Mouse (Mus musculus) embryonic facial prominence, embryonic 10.5 days (tissue): ENCODE data around the gene Pmel. TPM values are rescaled to one million over a fixed set of nuclear protein-coding genes. Genes with fewer than 3 reads are reported as not detected.
A peak's percentile ranks its signal among the peaks of the same experiment; 100 is the strongest.

Experiments
- DNase-seq: peaks from one replicate; pipeline ENCODE4 v3.0.0-alpha.2; 2017; ENCODE audit warnings: low spot score
- H3K27ac ChIP-seq: fragments of 300-500 bp; sonication (generic); replicated peaks from 2 replicates; pipeline ENCODE4 v1.5.1; 2016; ENCODE audit warnings: mild to moderate bottlenecking
- H3K27me3 ChIP-seq: fragments of 300-500 bp; sonication (generic); replicated peaks from 2 replicates; pipeline ENCODE4 v1.6.1; 2016; ENCODE audit warnings: low read depth, mild to moderate bottlenecking; ENCODE audit not compliant: poor library complexity, severe bottlenecking
- H3K36me3 ChIP-seq: fragments of 300-500 bp; sonication (generic); replicated peaks from 2 replicates; pipeline ENCODE4 v1.6.1; 2016; ENCODE audit warnings: mild to moderate bottlenecking, moderate library complexity
- H3K4me1 ChIP-seq: fragments of 300-500 bp; sonication (generic); 2 replicates; pipeline ENCODE4 v1.6.1; 2016
- H3K4me3 ChIP-seq: fragments of 300-500 bp; sonication (generic); 2 replicates; pipeline ENCODE4 v1.5.1; 2016; ENCODE audit warnings: mild to moderate bottlenecking, moderate library complexity
- H3K9me3 ChIP-seq: fragments of 300-500 bp; sonication (generic); 2 replicates; pipeline ENCODE4 v1.6.1; 2016; ENCODE audit warnings: mild to moderate bottlenecking
- WGBS: fragments of 180-500 bp; shearing (Covaris S2); methylation state at CpG from one replicate; pipeline ENCODE4 v1.1.7; 2016; 5-methylcytosine and 5-hydroxymethylcytosine counted together
- polyA plus RNA-seq: library from polyadenylated mRNA; unstranded; fragments of >200 nt; fragmentation: Nextera tagmentation; extraction: Ambion mirVana; gene quantifications from 2 replicates; pipeline ENCODE4 v1.2.1, GENCODE M21; 2016

Gene Pmel
- polyA plus RNA-seq, 1 experiment from 2014 or later: 17.3 TPM

DNA sequence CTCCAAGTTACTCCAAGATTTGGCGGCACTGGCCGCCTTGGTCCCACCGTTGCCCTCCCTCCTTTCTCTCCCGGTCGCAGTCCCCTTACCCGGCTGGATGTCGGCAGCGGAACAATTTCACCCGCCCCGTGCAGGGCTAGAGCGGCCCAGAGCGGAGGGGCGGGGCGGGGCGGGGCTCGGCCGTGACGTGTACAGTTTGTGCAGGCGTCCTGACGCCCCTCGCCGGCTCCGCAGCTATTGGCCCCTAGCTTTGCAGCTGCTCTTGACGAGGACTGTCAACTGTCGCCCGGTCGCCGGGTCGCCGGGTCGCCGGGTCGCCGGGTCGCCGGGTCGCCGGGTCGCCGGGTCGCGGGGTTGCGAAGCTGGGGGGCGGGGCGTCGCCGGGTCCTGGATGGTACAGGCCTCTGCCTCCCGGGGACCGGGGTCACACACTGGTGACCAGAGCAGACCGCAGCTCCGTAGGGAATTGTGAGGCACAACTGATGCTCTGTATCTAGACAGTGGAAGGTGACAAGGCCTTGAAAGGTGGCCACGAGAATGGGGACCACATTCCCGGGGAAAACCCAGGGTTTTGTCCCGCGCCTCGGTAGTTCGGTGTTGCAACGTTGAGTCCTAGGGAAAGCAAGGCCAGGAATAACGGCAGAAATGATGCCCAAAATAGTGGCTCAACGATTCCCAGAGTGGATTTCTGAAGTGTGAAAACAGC, 30.1 kb upstream of the Pmel start, which contains the start of gene Suox:
Suox (minus strand) TSS at position 311 of the 706 bp plus-strand sequence.
- Histone ChIP-seq H3K36me3 (peaks cover 13% of the 10 kb centered on the region), H3K4me3 (peak within 1 kb of the TSS; percentile 74), H3K9me3 (no peaks in the 10 kb centered on the region), H3K27me3 (peaks cover 33% of the 10 kb centered on the region), H3K4me1 (peaks cover 27% of the 10 kb centered on the region), H3K27ac (peak within 1 kb of the TSS; percentile 74)
- DNase-seq: peak; percentile 95
- WGBS: under 1% methylated on average over 60 of the region's 60 CpGs

DNA sequence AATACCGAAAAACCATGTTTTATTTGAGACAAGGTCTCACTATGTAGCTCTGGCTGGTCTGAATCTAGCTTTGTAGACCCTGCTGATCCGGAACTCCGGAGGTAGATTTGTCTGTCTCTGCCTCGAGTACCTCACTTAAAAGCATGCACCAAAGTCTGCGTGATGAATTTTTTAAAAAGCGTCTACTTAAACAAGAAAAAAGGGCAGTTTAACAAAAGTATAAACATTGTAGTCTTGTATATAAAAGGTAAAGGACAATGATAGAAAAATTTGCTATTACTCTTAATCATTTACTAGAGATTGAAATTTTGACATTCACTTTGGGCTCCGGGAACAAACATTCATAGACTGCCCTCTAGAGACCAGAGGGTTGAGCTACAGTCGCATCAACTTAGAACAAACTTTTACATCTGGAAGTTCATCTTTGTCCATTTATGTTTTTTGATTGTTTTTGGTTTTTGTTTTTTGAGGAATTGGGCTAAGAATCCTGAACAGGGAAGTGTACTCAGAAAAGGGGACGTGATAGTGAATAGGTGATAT, 29.5 kb upstream of the Pmel start:
- H3K4me1 ChIP-seq: peaks cover 22% of the 10 kb centered on the region
- H3K27me3 ChIP-seq: peaks cover 33% of the 10 kb centered on the region
- H3K36me3 ChIP-seq: peaks cover 19% of the 10 kb centered on the region
- peak overlapping the region; percentile 74 for H3K4me3 ChIP-seq
- no peak for DNase-seq
- WGBS: 3% methylated on average over 9 of the region's 9 CpGs
- H3K27ac ChIP-seq: 0 out of 2 replicates have a peak overlapping the region, but pooled peaks have one; percentile 74
- no peaks in the 10 kb centered on the region for H3K9me3 ChIP-seq

DNA sequence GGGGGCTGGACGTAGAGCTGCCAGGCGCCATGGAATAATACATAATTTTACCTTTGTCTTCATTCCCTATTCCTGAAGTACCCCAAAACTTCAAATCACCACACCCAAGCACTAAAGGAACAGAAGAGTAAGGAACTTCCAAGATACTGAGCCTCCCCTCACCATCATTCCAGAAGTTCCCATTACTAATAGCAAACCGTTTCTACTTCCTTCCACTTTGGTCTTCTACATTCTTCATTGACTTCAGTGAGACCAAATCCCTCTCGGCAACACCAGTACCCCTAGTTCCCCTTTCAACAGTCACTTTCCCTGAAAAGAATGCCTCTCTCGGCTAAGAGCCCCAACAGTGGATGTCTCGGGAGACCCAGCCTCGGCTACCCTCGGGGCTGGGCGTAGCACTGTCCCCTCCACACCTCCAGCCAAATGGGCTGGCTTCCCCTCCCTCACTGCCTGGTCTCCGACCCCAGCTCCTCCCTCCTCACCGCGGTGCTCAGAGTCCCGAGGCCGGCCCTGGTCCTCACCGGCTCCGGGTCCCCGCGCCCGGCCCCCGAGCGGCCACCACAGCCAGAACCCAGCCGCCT, 8.5 kb upstream of the Pmel start:
- Histone ChIP-seq H3K4me1 (peaks cover 14% of the 10 kb centered on the region), H3K27me3 (no peaks in the 10 kb centered on the region), H3K9me3 (no peaks in the 10 kb centered on the region), H3K36me3 (peaks cover 33% of the 10 kb centered on the region), H3K4me3 (peak overlapping the region; percentile 69), H3K27ac (peak overlapping the region; percentile 96)
- DNase-seq: no peak
- under 1% methylated on average over 22 of the region's 22 CpGs for WGBS

DNA sequence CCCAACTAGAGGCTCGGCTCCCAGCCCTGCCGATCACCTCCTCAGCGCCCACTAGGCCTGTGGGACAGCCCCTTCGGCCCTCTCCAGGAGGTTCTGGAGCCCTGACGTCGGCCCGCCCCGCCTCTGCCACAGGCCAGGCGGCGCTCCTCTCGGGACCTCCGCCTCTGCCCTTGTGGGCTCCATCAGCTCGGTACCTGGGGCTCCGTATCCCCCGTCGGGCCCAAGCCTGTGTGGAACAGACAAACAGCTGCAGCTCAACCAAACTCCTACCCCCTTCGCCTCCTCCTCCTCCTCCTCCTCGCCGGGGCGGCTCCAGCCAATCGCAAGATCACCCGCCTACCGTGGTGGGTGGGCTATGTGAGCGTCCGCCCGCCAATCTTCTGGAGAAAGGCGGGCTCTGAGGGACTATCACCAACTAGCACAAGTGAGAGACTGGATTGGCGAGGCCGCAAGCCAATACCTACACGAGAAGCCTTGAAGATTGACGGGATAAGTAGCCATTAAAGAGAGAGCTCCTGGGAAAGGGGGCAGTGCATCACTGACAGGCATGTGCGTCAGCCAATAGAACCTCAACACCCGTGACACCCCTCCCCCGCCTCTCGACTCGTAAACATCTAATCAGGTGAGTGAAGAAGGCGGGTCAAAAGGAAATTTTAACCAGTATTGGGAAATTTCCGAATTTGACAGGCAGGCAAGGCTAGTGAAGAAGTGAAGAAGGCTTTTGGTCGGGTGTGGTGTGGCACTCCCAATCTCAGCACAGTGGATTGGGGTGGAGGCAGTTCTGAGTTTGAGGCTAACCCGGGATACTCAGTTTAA, 7.8 kb upstream of the Pmel start, which contains the start of gene Rab5b:
Rab5b (minus strand) TSS at position 273 of the 816 bp plus-strand sequence.
- under 1% methylated on average over 40 of the region's 40 CpGs for WGBS
- peaks cover 14% of the 10 kb centered on the region for H3K4me1 ChIP-seq
- no peaks in the 10 kb centered on the region for H3K27me3 ChIP-seq

DNA sequence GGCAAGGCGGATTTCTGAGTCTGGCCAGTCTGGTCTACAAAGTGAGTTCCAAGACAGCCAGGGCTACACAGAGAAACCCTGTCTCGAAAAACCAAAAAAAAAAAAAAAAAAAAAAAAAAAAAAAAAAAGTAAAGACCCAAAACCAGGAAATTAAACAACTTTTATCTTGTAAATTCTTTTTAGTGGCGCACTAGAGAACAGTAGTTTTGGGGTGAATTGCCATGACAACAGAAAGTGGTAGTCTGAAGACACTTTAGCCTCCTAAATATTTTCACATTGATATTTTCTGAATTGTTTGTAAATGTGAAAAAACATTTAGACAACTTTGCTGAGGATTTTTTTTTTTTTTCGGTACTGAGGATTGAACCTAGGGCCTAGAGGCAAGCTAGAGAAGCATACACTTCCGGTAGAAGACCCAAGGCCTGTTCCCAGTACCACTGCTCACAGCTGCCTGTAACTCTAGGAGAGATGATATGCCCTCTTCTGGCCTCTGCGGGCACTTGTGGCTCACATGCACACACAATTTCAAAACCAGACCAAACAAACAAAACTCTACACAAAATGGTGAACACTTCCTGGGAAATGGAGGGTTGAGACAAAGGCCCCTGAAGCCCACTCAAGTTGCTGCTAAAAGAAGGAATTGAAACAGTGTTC, 6.8 kb upstream of the Pmel start:
- Histone ChIP-seq H3K4me1 (peaks cover 14% of the 10 kb centered on the region), H3K4me3 (peak overlapping the region; percentile 69), H3K27ac (no peak overlapping the region; the same call in 1 of the 2 replicates), H3K36me3 (peaks cover 50% of the 10 kb centered on the region), H3K27me3 (no peaks in the 10 kb centered on the region), H3K9me3 (no peaks in the 10 kb centered on the region)
- WGBS: 86% methylated on average over 6 of the region's 6 CpGs
- DNase-seq: no peak

More for the DNA sequence above, 7.8 kb upstream of the Pmel start, which contains the start of gene Rab5b:
- H3K4me3 ChIP-seq: peak within 1 kb of the TSS; percentile 69
- H3K27ac ChIP-seq: peak within 1 kb of the TSS; percentile 96
- DNase-seq: peak; percentile 99
- H3K9me3 ChIP-seq: no peaks in the 10 kb centered on the region
- peaks cover 40% of the 10 kb centered on the region for H3K36me3 ChIP-seq

DNA sequence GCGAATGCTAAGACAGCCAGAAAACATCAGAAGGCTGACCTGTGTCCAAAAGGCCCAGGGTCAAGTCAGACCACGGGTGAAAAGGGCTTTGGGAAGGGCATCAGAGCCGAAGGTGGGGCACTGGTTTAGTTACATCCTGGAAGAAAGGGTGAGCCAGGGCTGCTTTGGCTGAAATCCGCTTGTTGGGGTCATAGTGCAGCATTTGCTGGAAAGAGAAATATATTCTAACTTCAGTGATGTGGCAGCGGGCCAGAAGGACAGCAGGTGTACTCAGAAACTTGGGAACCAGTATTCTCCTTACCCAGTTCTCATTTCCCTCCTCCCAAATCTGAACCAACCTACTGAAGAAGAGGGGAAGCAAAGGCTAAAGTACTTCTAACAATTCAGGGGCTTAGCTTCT, 5.0 kb upstream of the Pmel start:
- Histone ChIP-seq H3K4me1 (peaks cover 29% of the 10 kb centered on the region), H3K27ac (no peak overlapping the region), H3K36me3 (peaks cover 63% of the 10 kb centered on the region), H3K9me3 (no peaks in the 10 kb centered on the region), H3K4me3 (no peak overlapping the region), H3K27me3 (no peaks in the 10 kb centered on the region)
- no peak for DNase-seq
- 86% methylated on average over 5 of the region's 5 CpGs for WGBS

DNA sequence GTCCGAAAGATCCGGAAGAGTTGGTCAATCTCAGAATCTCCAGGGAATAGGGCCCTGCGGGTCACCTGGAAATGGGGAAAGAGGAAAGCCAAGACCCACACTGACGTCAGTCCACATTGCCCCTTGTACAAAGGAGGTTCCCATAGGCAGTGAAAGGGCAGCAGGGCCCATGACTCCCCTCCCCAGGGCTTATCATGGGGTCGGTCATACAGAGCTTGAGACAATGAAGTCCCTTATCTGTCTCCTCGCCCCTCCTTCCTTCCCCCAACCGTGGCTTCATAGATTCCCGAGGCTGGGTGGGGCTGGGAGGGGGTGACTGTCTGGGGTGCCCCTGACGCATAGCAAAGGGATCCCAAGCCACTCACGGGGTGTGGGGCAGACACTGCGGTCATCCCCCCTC, 4.4 kb upstream of the Pmel start:
- 79% methylated on average over 11 of the region's 11 CpGs for WGBS
- no peak for DNase-seq
- Histone ChIP-seq H3K9me3 (no peaks in the 10 kb centered on the region), H3K4me3 (no peak overlapping the region), H3K4me1 (peaks cover 30% of the 10 kb centered on the region), H3K27me3 (no peaks in the 10 kb centered on the region), H3K27ac (no peak overlapping the region), H3K36me3 (peaks cover 63% of the 10 kb centered on the region)

DNA sequence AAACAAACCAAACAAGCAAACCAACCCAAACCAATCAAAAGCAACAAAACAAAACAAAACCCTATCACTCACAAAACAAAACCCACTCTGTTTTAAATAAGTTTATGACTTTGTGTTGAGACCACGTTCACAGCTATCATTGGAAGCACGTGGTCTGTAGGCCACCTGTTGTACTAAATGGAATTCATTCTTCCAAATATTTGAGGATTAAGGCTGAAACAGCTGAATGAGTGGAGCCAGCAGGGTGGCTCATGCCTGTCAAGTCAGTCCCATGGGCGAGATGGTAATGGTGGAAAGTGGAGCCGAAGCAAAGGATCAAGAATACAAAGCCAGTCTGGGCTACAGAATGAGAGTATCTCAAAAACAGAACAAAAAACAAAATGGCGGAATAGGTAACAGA, 3.3 kb upstream of the Pmel start:
- no peak for DNase-seq
- Histone ChIP-seq H3K27ac (no peak overlapping the region), H3K9me3 (no peaks in the 10 kb centered on the region), H3K27me3 (no peaks in the 10 kb centered on the region), H3K4me1 (peaks cover 31% of the 10 kb centered on the region), H3K4me3 (no peak overlapping the region), H3K36me3 (peaks cover 63% of the 10 kb centered on the region)
- WGBS: 92% methylated on average over 5 of the region's 5 CpGs

DNA sequence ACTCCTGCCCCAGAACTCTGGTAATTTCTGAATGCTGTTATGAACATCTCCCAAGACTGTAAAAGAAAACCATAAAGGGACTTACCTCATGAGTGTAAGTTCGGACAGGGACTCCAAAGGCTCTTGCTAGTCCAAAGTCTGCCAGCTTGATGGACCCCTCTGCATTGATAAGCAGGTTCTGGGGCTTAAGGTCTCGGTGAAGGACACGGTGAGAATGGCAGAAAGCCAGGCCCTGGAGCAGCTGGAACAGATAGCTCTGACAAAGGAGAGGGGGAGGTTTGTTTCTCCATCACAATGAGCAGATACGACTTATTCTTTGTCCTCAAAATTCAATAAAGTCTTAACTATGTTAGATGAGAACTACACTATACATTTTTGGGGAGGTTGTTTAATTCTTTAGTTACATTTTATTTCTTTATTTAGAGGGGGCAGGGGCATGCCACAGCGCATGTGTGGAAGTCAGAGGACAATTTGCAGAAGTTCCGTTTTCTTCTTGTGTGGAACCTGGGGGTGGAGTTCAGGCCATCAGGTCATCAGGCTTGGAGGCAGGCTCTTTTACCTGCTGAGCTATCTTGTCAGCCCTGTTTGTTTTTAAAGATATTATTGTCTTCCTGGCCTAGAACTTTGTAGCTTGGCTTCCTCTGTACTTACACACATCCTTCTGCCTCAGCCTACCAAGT, 1.5 kb upstream of the Pmel start:
- no peak overlapping the region for H3K27ac ChIP-seq
- WGBS: 91% methylated on average over 6 of the region's 6 CpGs
- 0 out of 2 replicates have a peak, but pooled peaks cover 2% of the 10 kb centered on the region for H3K27me3 ChIP-seq
- peaks cover 33% of the 10 kb centered on the region for H3K4me1 ChIP-seq
- H3K9me3 ChIP-seq: no peaks in the 10 kb centered on the region
- H3K4me3 ChIP-seq: peak overlapping the region; percentile 89; the same call in 1 of the 2 replicates
- DNase-seq: no peak
- H3K36me3 ChIP-seq: peaks cover 60% of the 10 kb centered on the region

DNA sequence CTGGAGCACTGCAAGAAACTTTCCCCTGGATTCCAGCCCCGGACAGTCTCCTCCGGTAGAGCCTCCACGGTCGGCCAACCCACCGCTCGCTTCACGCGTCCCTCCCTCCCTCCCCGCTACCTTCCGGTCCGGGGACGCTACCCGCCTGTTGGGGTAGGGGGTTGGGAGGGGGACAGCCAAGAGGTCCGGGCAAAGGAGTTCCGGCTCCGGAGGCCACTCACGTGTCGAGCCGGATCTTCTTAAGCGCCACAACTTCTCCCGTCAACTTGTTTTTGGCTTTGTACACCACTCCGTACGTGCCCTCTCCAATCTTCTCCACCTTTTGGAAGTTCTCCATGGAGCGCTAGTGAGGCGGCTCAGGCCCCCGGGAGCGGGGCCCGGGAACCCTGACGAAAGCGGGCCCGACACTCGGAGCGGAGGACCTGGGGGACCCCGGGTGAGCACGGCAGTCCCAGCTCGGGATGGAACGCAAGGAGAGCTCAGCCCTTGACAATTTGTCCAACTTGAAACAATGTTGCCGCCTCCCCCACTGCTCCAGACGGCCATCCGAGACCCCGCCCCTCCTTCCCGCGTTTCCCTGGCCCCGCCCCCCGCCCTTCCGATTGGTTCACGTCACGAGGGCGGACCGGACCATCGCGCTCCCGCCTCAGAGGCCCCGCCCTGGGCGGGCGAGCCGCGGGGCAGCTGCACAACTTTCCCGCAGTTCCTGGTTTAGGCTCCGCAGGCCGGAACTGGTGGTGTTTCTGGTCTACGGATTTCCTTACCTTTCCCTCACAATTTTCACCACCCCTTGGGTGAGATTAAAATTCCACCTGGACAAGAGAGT, 709 bp downstream of the Pmel start, which contains the start of gene Cdk2:
Cdk2 (minus strand) TSS at position 541 of the 826 bp plus-strand sequence.
- H3K4me1 ChIP-seq: peaks cover 33% of the 10 kb centered on the region
- WGBS: under 1% methylated on average over 62 of the region's 62 CpGs
- H3K27ac ChIP-seq: peak within 1 kb of the TSS; percentile 95
- peak within 1 kb of the TSS; percentile 89 for H3K4me3 ChIP-seq
- 0 out of 2 replicates have a peak, but pooled peaks cover 2% of the 10 kb centered on the region for H3K27me3 ChIP-seq
- no peaks in the 10 kb centered on the region for H3K9me3 ChIP-seq
- H3K36me3 ChIP-seq: peaks cover 38% of the 10 kb centered on the region
- DNase-seq: peak; percentile 99

DNA sequence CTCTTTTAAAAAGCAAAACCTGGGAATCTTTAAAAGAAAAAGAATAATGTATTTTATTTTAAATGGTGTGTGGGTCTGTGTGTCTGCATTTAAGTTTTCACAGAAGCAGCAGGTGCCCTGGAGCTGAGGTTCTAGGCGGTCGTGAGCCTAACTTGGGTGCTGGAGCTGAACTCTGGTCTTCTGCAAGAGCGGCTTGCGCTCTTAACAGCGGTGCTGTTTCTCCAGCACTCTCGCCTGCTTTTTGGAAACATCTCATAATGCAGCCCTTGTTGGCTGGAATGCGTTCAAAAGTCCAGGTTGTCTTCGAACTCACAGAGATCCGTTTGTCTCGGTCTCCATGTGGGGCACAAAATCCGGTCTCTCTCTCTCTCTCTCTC, 1.3 kb downstream of the Pmel start:
- Histone ChIP-seq H3K36me3 (peaks cover 32% of the 10 kb centered on the region), H3K4me3 (peak overlapping the region; percentile 89), H3K27me3 (0 out of 2 replicates have a peak, but pooled peaks cover 2% of the 10 kb centered on the region), H3K9me3 (no peaks in the 10 kb centered on the region), H3K27ac (peak overlapping the region; percentile 95), H3K4me1 (peaks cover 33% of the 10 kb centered on the region)
- 8% methylated on average over 11 of the region's 11 CpGs for WGBS
- peak; percentile 17 for DNase-seq
